Mouse (Mus musculus) kidney, adult 2 months (tissue): Measurements from ENCODE around the gene Cped1. TPM values are rescaled to one million over a fixed set of nuclear protein-coding genes. Genes with fewer than 3 reads are reported as not detected.

ENCODE experiments used
- DNase-seq: peaks from one replicate; pipeline ENCODE4 v3.0.0; 2021
- H3K27ac ChIP-seq: fragments of 200-500 bp; 2 replicates; pipeline ENCODE4 v1.5.1; 2012; ENCODE audit warnings: low read depth, low read length, control low read depth, inconsistent platforms; ENCODE audit not compliant: insufficient read depth
- H3K27me3 ChIP-seq: fragments of 200-500 bp; replicated peaks from 2 replicates; pipeline ENCODE4 v1.6.1; 2012; ENCODE audit warnings: mild to moderate bottlenecking, moderate library complexity, low read length, inconsistent platforms; ENCODE audit not compliant: control insufficient read depth, insufficient read depth
- H3K36me3 ChIP-seq: fragments of 200-500 bp; 2 replicates; pipeline ENCODE4 v1.6.1; 2012; ENCODE audit warnings: mild to moderate bottlenecking, moderate library complexity, low read length, inconsistent platforms; ENCODE audit not compliant: control insufficient read depth, insufficient read depth
- H3K4me1 ChIP-seq: fragments of 200-500 bp; 2 replicates; pipeline ENCODE4 v1.6.1; 2011; ENCODE audit warnings: low read length; ENCODE audit not compliant: control insufficient read depth, insufficient read depth
- H3K4me3 ChIP-seq: fragments of 200-500 bp; 2 replicates; pipeline ENCODE4 v1.5.1; 2011; ENCODE audit warnings: mild to moderate bottlenecking, low read depth, low read length, control low read depth; ENCODE audit not compliant: insufficient read depth
- CTCF ChIP-seq: fragments of 200-500 bp; conservative IDR thresholded peaks from 2 replicates; pipeline ENCODE4 v1.5.1; 2011; ENCODE audit warnings: low read depth, mild to moderate bottlenecking, control low read depth, low read length, moderate library complexity, mixed read lengths; ENCODE audit not compliant: insufficient read depth, insufficient read length
- POLR2A ChIP-seq: fragments of 200-500 bp; IDR thresholded peaks from one replicate; pipeline ENCODE4 v1.6.1; 2011; ENCODE audit warnings: low read depth, low read length, control low read depth
- WGBS: fragments of 180-500 bp; shearing (Covaris S2); methylation state at CpG from one replicate; pipeline ENCODE4 v1.1.7; 2018; 5-methylcytosine and 5-hydroxymethylcytosine counted together
- polyA plus RNA-seq: library from polyadenylated mRNA; depleted of rRNA; stranded (reverse); fragments of >200 nt; gene quantifications from 2 replicates; pipeline ENCODE4 v1.2.3, GENCODE M21; 2012; rRNA removed

Gene Cped1
- polyA plus RNA-seq, 1 experiment: 6.2 TPM

DNA sequence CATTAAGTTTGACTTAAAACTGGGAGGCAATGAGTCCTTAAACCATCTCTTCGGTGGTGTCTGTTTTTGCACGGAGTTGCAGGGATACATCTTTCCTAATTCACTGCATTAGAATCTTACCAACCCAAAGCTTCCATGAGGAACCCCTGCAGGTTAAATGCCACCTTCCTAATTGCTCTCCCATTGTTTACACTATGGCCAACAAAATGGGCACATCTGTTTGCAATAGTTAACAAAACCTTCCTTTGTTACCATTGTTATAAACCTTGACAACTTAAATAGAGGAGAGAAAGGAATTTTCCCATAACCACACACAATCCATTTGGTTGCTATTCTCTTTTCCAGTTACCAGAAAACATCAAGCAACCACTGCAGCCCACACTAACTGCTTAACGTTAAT lies 308.2 kb downstream of the Cped1 start:
- TF ChIP-seq CTCF: no peak
- no peak for TF ChIP-seq POLR2A
- Histone ChIP-seq H3K36me3 (no peaks in the 10 kb centered on the region), H3K27ac (no peak overlapping the region), H3K4me1 (no peaks in the 10 kb centered on the region; the same call in 1 of the 2 replicates), H3K27me3 (peaks cover 4% of the 10 kb centered on the region), H3K4me3 (no peak overlapping the region)
- DNase-seq: no peak
- WGBS: 73% methylated on average over 3 of the region's 3 CpGs

DNA sequence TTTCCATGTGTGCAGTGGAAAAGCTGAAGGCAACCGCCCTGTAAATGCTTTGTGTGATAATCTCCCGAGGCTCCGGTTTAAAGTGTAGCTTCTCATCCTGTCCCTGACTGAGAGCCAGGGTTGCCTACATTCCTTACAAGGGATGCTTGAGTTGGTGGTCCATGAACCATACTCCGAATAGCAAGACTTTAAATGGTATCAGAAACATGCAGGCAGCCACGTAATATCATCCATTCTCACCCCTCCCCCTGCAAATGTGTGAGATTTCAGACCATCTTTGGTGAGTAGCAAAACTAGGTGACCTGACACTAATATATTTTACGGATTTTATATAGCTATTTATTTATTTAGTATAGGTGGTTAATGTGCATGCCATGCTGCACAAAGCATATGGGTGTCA lies 311.3 kb downstream of the Cped1 start:
- no peak for TF ChIP-seq CTCF
- TF ChIP-seq POLR2A: no peak
- Histone ChIP-seq H3K4me3 (no peak overlapping the region), H3K27ac (no peak overlapping the region), H3K36me3 (no peaks in the 10 kb centered on the region), H3K4me1 (no peaks in the 10 kb centered on the region; the same call in 1 of the 2 replicates), H3K27me3 (peaks cover 2% of the 10 kb centered on the region)
- DNase-seq: no peak
- 67% methylated on average over 6 of the region's 6 CpGs for WGBS

DNA sequence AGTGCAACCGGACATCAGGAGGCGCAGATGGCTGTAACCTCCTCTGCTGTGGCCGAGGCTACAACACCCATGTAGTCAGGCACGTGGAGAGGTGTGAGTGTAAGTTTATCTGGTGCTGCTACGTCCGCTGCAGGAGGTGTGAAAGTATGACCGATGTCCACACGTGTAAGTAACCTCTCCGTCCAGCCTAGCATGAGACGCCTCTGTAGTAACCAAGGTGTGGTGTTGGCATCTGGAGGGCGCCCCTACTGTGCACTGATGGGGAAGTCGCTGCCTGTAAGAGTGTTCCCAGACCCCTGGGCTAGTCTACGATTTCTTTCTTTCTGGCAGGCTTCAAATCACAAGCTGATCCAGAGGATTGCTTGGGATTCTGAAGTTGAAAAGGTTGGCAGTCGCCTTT lies 312.3 kb downstream of the Cped1 start:
- WGBS: 50% methylated on average over 14 of the region's 14 CpGs
- no peak for TF ChIP-seq CTCF
- no peak overlapping the region for H3K4me3 ChIP-seq
- no peak for DNase-seq
- H3K27me3 ChIP-seq: peaks cover 2% of the 10 kb centered on the region
- H3K36me3 ChIP-seq: no peaks in the 10 kb centered on the region
- no peak overlapping the region for H3K27ac ChIP-seq
- H3K4me1 ChIP-seq: no peaks in the 10 kb centered on the region; the same call in 1 of the 2 replicates

Other genes starting within 250 kb of the Cped1 start
- gene Tspan12, start 133.4 kb upstream of the Cped1 start, polyA plus RNA-seq: 17.2 and 21.7 TPM in 2 replicates
- gene Ing3, start 36.3 kb upstream of the Cped1 start, polyA plus RNA-seq: 10.9 and 11.0 TPM in 2 replicates